Mouse (Mus musculus) embryo, embryonic 10 days (tissue): ENCODE measurements around the gene Kras.

Experiments
- DNase-seq: peaks from one replicate; pipeline ENCODE4 v3.0.0-alpha.2; 2015; ENCODE audit warnings: low spot score

Kras gene

GRCm38 (mm10) chr6:145187093-145188088, 62.6 kb downstream of the Kras start:
- DNase-seq: peak; percentile 35

GRCm38 (mm10) chr6:145186096-145186495, 63.9 kb downstream of the Kras start:
- no peak for DNase-seq

GRCm38 (mm10) chr6:145182044-145182443, 68.0 kb downstream of the Kras start:
- no peak for DNase-seq

GRCm38 (mm10) chr6:145179665-145180064, 70.4 kb downstream of the Kras start:
- DNase-seq: peak; percentile 83

- no peak for DNase-seq
Observed at GRCm38 (mm10) chr6:145176474-145176873, 73.6 kb downstream of the Kras start.

- no peak for DNase-seq
Observed at GRCm38 (mm10) chr6:145175571-145175981, 74.5 kb downstream of the Kras start.

GRCm38 (mm10) chr6:145173781-145174191, 76.3 kb downstream of the Kras start:
- DNase-seq: peak; percentile 77

GRCm38 (mm10) chr6:145171892-145172606, 78.0 kb downstream of the Kras start:
- DNase-seq: no peak
